Mouse (Mus musculus) macrophage (primary cell): ENCODE measurements at regions not wholly inside any gene's neighbourhood (a gene's known extent, or its start where the extent isn't known, plus 50 kb on each side); places are given as distances from the start of the nearest gene placed in this dataset.

ENCODE experiments used
- H3K27ac ChIP-seq: fragments of 350-480 bp; formaldehyde crosslinking; 2 replicates; pipeline ENCODE4 v1.9.0; 2021
- H3K36me3 ChIP-seq: fragments of 350-480 bp; formaldehyde crosslinking; 2 replicates; pipeline ENCODE4 v1.9.0; 2021; ENCODE audit errors: inconsistent target
- H3K4me3 ChIP-seq: fragments of 350-480 bp; formaldehyde crosslinking; 2 replicates; pipeline ENCODE4 v1.9.0; 2021; ENCODE audit errors: inconsistent target
- H3K79me2 ChIP-seq: fragments of 350-480 bp; formaldehyde crosslinking; 2 replicates; pipeline ENCODE4 v1.9.0; 2021; ENCODE audit errors: inconsistent target
- WGBS: methylation state at CpG from one replicate; pipeline ENCODE4 v1.1.7; 2026; ENCODE audit warnings: inconsistent platforms; ENCODE audit not compliant: missing documents; 5-methylcytosine and 5-hydroxymethylcytosine counted together

- no peak overlapping the region for H3K4me3 ChIP-seq
- no peaks in the 10 kb centered on the region for H3K36me3 ChIP-seq
- no peak overlapping the region for H3K27ac ChIP-seq
- H3K79me2 ChIP-seq: no peaks in the 10 kb centered on the region
- WGBS: 80% methylated on average over 2 of the region's 4 CpGs
These were observed 101.6 kb upstream of the Kitl start for GRCm38 (mm10) chr10:99913846-99914187.

GRCm38 (mm10) chr10:99913001-99913845 is 102.2 kb upstream of the Kitl start:
- WGBS: 38% methylated on average over 20 of the region's 20 CpGs
- Histone ChIP-seq H3K27ac (no peak overlapping the region), H3K79me2 (no peaks in the 10 kb centered on the region), H3K4me3 (peak overlapping the region; percentile 10; the same call in 1 of the 2 replicates), H3K36me3 (no peaks in the 10 kb centered on the region)

- 77% methylated on average over 4 of the region's 4 CpGs for WGBS
- Histone ChIP-seq H3K36me3 (no peaks in the 10 kb centered on the region), H3K4me3 (no peak overlapping the region), H3K27ac (no peak overlapping the region), H3K79me2 (no peaks in the 10 kb centered on the region)
These were observed 105.3 kb upstream of the Kitl start for GRCm38 (mm10) chr10:99910011-99910723.

- H3K27ac ChIP-seq: no peak overlapping the region
- no peaks in the 10 kb centered on the region for H3K79me2 ChIP-seq
- WGBS: 90% methylated on average over 4 of the region's 4 CpGs
- H3K36me3 ChIP-seq: no peaks in the 10 kb centered on the region
- no peak overlapping the region for H3K4me3 ChIP-seq
These were observed 107.4 kb upstream of the Kitl start for GRCm38 (mm10) chr10:99908044-99908443.

- H3K27ac ChIP-seq: no peak overlapping the region
- H3K36me3 ChIP-seq: no peaks in the 10 kb centered on the region
- no peaks in the 10 kb centered on the region for H3K79me2 ChIP-seq
- no peak overlapping the region for H3K4me3 ChIP-seq
- 92% methylated on average over 6 of the region's 6 CpGs for WGBS
These were observed 108.5 kb upstream of the Kitl start for GRCm38 (mm10) chr10:99906778-99907435.

- no peak overlapping the region for H3K4me3 ChIP-seq
- no peak overlapping the region for H3K27ac ChIP-seq
- no peaks in the 10 kb centered on the region for H3K79me2 ChIP-seq
- WGBS: 92% methylated on average over 9 of the region's 9 CpGs
- H3K36me3 ChIP-seq: no peaks in the 10 kb centered on the region
These were observed 112.9 kb upstream of the Kitl start for GRCm38 (mm10) chr10:99902280-99903231.

- 88% methylated on average over 8 of the region's 8 CpGs for WGBS
- Histone ChIP-seq H3K36me3 (no peaks in the 10 kb centered on the region), H3K79me2 (no peaks in the 10 kb centered on the region), H3K27ac (no peak overlapping the region), H3K4me3 (no peak overlapping the region)
These were observed 114.2 kb upstream of the Kitl start for GRCm38 (mm10) chr10:99900955-99901835.

- Histone ChIP-seq H3K27ac (no peak overlapping the region), H3K4me3 (no peak overlapping the region), H3K36me3 (no peaks in the 10 kb centered on the region), H3K79me2 (no peaks in the 10 kb centered on the region)
- 75% methylated on average over 3 of the region's 3 CpGs for WGBS
These were observed 121.4 kb upstream of the Kitl start for GRCm38 (mm10) chr10:99893999-99894398.

GRCm38 (mm10) chr10:99891899-99892298 is 123.5 kb upstream of the Kitl start:
- 91% methylated on average over 3 of the region's 3 CpGs for WGBS

GRCm38 (mm10) chr10:99881901-99882300 is 122.4 kb upstream of the Csl start:
- Histone ChIP-seq H3K36me3 (no peaks in the 10 kb centered on the region), H3K27ac (no peak overlapping the region), H3K79me2 (no peaks in the 10 kb centered on the region), H3K4me3 (no peak overlapping the region)
- WGBS: 79% methylated on average over 2 of the region's 2 CpGs

More at GRCm38 (mm10) chr10:99891899-99892298, 123.5 kb upstream of the Kitl start:
- Histone ChIP-seq H3K4me3 (no peak overlapping the region), H3K79me2 (no peaks in the 10 kb centered on the region), H3K36me3 (no peaks in the 10 kb centered on the region), H3K27ac (no peak overlapping the region)

GRCm38 (mm10) chr10:99879362-99879761 is 119.9 kb upstream of the Csl start:
- 91% methylated on average over 5 of the region's 5 CpGs for WGBS
- no peak overlapping the region for H3K4me3 ChIP-seq
- H3K36me3 ChIP-seq: no peaks in the 10 kb centered on the region
- no peaks in the 10 kb centered on the region for H3K79me2 ChIP-seq
- no peak overlapping the region for H3K27ac ChIP-seq

- no peaks in the 10 kb centered on the region for H3K79me2 ChIP-seq
- no peak overlapping the region for H3K4me3 ChIP-seq
- no peak overlapping the region for H3K27ac ChIP-seq
- 90% methylated on average over 1 of the region's 1 CpGs for WGBS
- H3K36me3 ChIP-seq: no peaks in the 10 kb centered on the region
These were observed 105.3 kb upstream of the Csl start for GRCm38 (mm10) chr10:99864711-99865110.

- no peaks in the 10 kb centered on the region for H3K36me3 ChIP-seq
- H3K4me3 ChIP-seq: no peak overlapping the region
- H3K79me2 ChIP-seq: no peaks in the 10 kb centered on the region
- 86% methylated on average over 10 of the region's 10 CpGs for WGBS
- no peak overlapping the region for H3K27ac ChIP-seq
These were observed 101.0 kb upstream of the Csl start for GRCm38 (mm10) chr10:99860322-99861089.
